Comparison of ENCODE assay signal across 8 mouse cellular contexts in genomic region chr16:18388583-18389435, GRCm38 (mm10). TPM values are rescaled to one million over a fixed set of nuclear protein-coding genes. Genes with fewer than 3 reads are reported as not detected.
A peak's percentile ranks its signal among the peaks of the same experiment; 100 is the strongest.
DNase-seq lines count a peak whose midpoint lies in the region; ATAC-seq and TF ChIP-seq lines count a peak whose summit lies in the region.
"Had no signal": no experiment of that assay in that cellular context is flagged by ENCODE, and none has a peak within 500 bp of the region (broad histone marks: within the 10 kb centered on the region; RNA-seq: fewer than 3 reads in every experiment).

No protein-coding gene starts in this region.

- no peak overlapping the region for H3K9ac ChIP-seq in heart, postnatal 0 days (replicated peaks; ENCODE audit: low read depth, low read length)
- H3K9ac ChIP-seq in intestine, embryonic 16.5 days (ENCODE audit: low read depth, low read length), result no peak overlapping the region
- H3K9ac ChIP-seq in midbrain, embryonic 15.5 days, result no peak overlapping the region

- no peak overlapping the region for H3K4me2 ChIP-seq in heart, postnatal 0 days (ENCODE audit: low read depth, low read length)
- no peak overlapping the region for H3K4me2 ChIP-seq in intestine, embryonic 16.5 days (ENCODE audit: low read depth, low read length)
- no peak overlapping the region for H3K4me2 ChIP-seq in midbrain, embryonic 15.5 days

- H3K9me3 ChIP-seq in heart, postnatal 0 days (replicated peaks; ENCODE audit: control insufficient read depth, low read length), result no peaks in the 10 kb centered on the region
- H3K9me3 ChIP-seq in intestine, embryonic 16.5 days (ENCODE audit: control insufficient read depth, low read length), result no peaks in the 10 kb centered on the region
- H3K9me3 ChIP-seq in midbrain, embryonic 15.5 days, result no peaks in the 10 kb centered on the region

- no peaks in the 10 kb centered on the region for H3K27me3 ChIP-seq in heart, postnatal 0 days (ENCODE audit: control insufficient read depth, insufficient read depth, low read length)
- H3K27me3 ChIP-seq in intestine, embryonic 16.5 days (replicated peaks; ENCODE audit: control insufficient read depth, insufficient read depth, low read length), result no peaks in the 10 kb centered on the region
- H3K27me3 ChIP-seq in midbrain, embryonic 15.5 days (replicated peaks), result no peaks in the 10 kb centered on the region

- peak overlapping the region; percentile 4; the same call in 1 of the 2 replicates for H3K27ac ChIP-seq in heart, postnatal 0 days (ENCODE audit: low read depth)
- H3K27ac ChIP-seq in intestine, embryonic 16.5 days (ENCODE audit: low read length), result peak overlapping the region; percentile 58
- H3K27ac ChIP-seq in midbrain, embryonic 15.5 days, result peak overlapping the region; percentile 32; the same call in 1 of the 2 replicates

- peak; percentile 1 for DNase-seq in layer of hippocampus, adult 9-11 months
- no peak for DNase-seq in layer of hippocampus, adult 9-10 months (ENCODE audit: low spot score)
- DNase-seq in heart, postnatal 0 days (ENCODE audit: low spot score), result no peak
- DNase-seq in adrenal gland, postnatal 25 days, result no peak
- DNase-seq in left cerebral cortex, adult 18-20 months (ENCODE audit: low spot score in 2 of 2), result no peak

- no peak for TF ChIP-seq EP300 in heart, postnatal 0 days (IDR thresholded peaks at IDR 0.05; ENCODE audit: low read depth)

- H3K4me1 ChIP-seq in heart, postnatal 0 days (ENCODE audit: control insufficient read depth, insufficient read depth), result peaks cover 27% of the 10 kb centered on the region
- H3K4me1 ChIP-seq in intestine, embryonic 16.5 days (ENCODE audit: control insufficient read depth, insufficient read depth, low read length), result peaks cover 31% of the 10 kb centered on the region
- peaks cover 43% of the 10 kb centered on the region for H3K4me1 ChIP-seq in midbrain, embryonic 15.5 days

- TF ChIP-seq CTCF in heart, postnatal 0 days (IDR thresholded peaks at IDR 0.05; ENCODE audit: low read depth), result no peak

- 83% methylated on average over 14 of the region's 14 CpGs for WGBS in heart, postnatal 0 days
- WGBS in intestine, embryonic 16.5 days, result 77% methylated on average over 14 of the region's 14 CpGs
- WGBS in midbrain, embryonic 15.5 days, result 74% methylated on average over 14 of the region's 14 CpGs

- H3K36me3 ChIP-seq in heart, postnatal 0 days (replicated peaks; ENCODE audit: control insufficient read depth, insufficient read depth, low read length), result no peaks in the 10 kb centered on the region
- H3K36me3 ChIP-seq in intestine, embryonic 16.5 days (ENCODE audit: control insufficient read depth, insufficient read depth, low read length), result no peaks in the 10 kb centered on the region
- H3K36me3 ChIP-seq in midbrain, embryonic 15.5 days (replicated peaks), result no peaks in the 10 kb centered on the region

- ATAC-seq in heart, postnatal 0 days (ENCODE audit: insufficient read depth, low read depth), result no peak
- ATAC-seq in intestine, embryonic 16.5 days, result no peak
- ATAC-seq in midbrain, embryonic 15.5 days (replicated peaks), result no peak

- no peak overlapping the region for H3K4me3 ChIP-seq in heart, postnatal 0 days (ENCODE audit: low read depth, low read length)
- no peak overlapping the region for H3K4me3 ChIP-seq in intestine, embryonic 16.5 days (ENCODE audit: low read length)
- no peak overlapping the region for H3K4me3 ChIP-seq in midbrain, embryonic 15.5 days
- H3K4me3 ChIP-seq: myocyte had no signal

RNA-seq across cellular contexts. Expression of gene Txnrd2, which starts 37.4 kb away (rescaled TPM):
- 12.7 and 14.7 TPM in 2 replicates for total RNA-seq in heart, postnatal 0 days (2014; rRNA removed; ENCODE audit: low replicate concordance)
- polyA plus RNA-seq in heart, postnatal 0 days (2015; fragmentation: Nextera tagmentation; extraction: Ambion mirVana), result 40.0 and 41.2 TPM in 2 replicates
- polyA plus RNA-seq in intestine, embryonic 16.5 days (2015; fragmentation: Nextera tagmentation; extraction: Ambion mirVana), result 28.4 and 29.8 TPM in 2 replicates
- polyA plus RNA-seq in midbrain, embryonic 15.5 days (2015; fragmentation: Nextera tagmentation; extraction: Ambion mirVana), result 34.0 and 35.5 TPM in 2 replicates
- 73.7 and 79.7 TPM in 2 replicates for total RNA-seq in adrenal gland, postnatal 25 days (2021)
- total RNA-seq in left cerebral cortex, adult 18-20 months (2021), result 10 to 100 TPM; 19.4 to 21.3 TPM

RNA-seq across cellular contexts. Expression of gene Comt, which starts 37.8 kb away (rescaled TPM):
- 160 and 168 TPM in 2 replicates for total RNA-seq in heart, postnatal 0 days (2014; rRNA removed; ENCODE audit: low replicate concordance)
- polyA plus RNA-seq in heart, postnatal 0 days (2015; fragmentation: Nextera tagmentation; extraction: Ambion mirVana), result 155 and 158 TPM in 2 replicates
- 109 and 110 TPM in 2 replicates for polyA plus RNA-seq in intestine, embryonic 16.5 days (2015; fragmentation: Nextera tagmentation; extraction: Ambion mirVana)
- 104 and 107 TPM in 2 replicates for polyA plus RNA-seq in midbrain, embryonic 15.5 days (2015; fragmentation: Nextera tagmentation; extraction: Ambion mirVana)
- total RNA-seq in adrenal gland, postnatal 25 days (2021), result 147 and 150 TPM in 2 replicates
- 10 to 100 TPM; 90.5 to 91.4 TPM for total RNA-seq in left cerebral cortex, adult 18-20 months (2021)

RNA-seq across cellular contexts. Expression of gene Arvcf, which starts 40.8 kb away (rescaled TPM):
- total RNA-seq in heart, postnatal 0 days (2014; rRNA removed; ENCODE audit: low replicate concordance), result 62.1 and 95.5 TPM in 2 replicates
- polyA plus RNA-seq in heart, postnatal 0 days (2015; fragmentation: Nextera tagmentation; extraction: Ambion mirVana), result 22.5 and 22.6 TPM in 2 replicates
- polyA plus RNA-seq in intestine, embryonic 16.5 days (2015; fragmentation: Nextera tagmentation; extraction: Ambion mirVana), result 18.4 and 21.7 TPM in 2 replicates
- 94.4 and 99.5 TPM in 2 replicates for polyA plus RNA-seq in midbrain, embryonic 15.5 days (2015; fragmentation: Nextera tagmentation; extraction: Ambion mirVana)
- 30.3 and 48.1 TPM in 2 replicates for total RNA-seq in adrenal gland, postnatal 25 days (2021)
- total RNA-seq in left cerebral cortex, adult 18-20 months (2021), result 10 to 100 TPM; 40.7 TPM

RNA-seq across cellular contexts. Expression of gene Tango2, which starts 40.9 kb away (rescaled TPM):
- total RNA-seq in heart, postnatal 0 days (2014; rRNA removed; ENCODE audit: low replicate concordance), result 55.3 and 56.9 TPM in 2 replicates
- 65.8 and 69.0 TPM in 2 replicates for polyA plus RNA-seq in heart, postnatal 0 days (2015; fragmentation: Nextera tagmentation; extraction: Ambion mirVana)
- polyA plus RNA-seq in intestine, embryonic 16.5 days (2015; fragmentation: Nextera tagmentation; extraction: Ambion mirVana), result 62.4 and 69.8 TPM in 2 replicates
- 74.3 and 83.1 TPM in 2 replicates for polyA plus RNA-seq in midbrain, embryonic 15.5 days (2015; fragmentation: Nextera tagmentation; extraction: Ambion mirVana)
- total RNA-seq in adrenal gland, postnatal 25 days (2021), result 39.4 and 57.3 TPM in 2 replicates
- total RNA-seq in left cerebral cortex, adult 18-20 months (2021), result 100 to 1,000 TPM; 137 to 148 TPM

Comparison
In these comparisons a context has a peak if more than half of its experiments do, and no peak if none do; other contexts are left out.
1. H3K27ac ChIP-seq: peak in every context shown above with its lines; median percentile 58 in intestine, embryonic 16.5 days; 32 in midbrain, embryonic 15.5 days; 4 in heart, postnatal 0 days.